Mouse (Mus musculus) hindbrain, embryonic 10.5 days (tissue): Measurements from ENCODE around the gene Tpsb2. TPM values are rescaled to one million over a fixed set of nuclear protein-coding genes. Genes with fewer than 3 reads are reported as not detected.

Experiments used
- DNase-seq: peaks from one replicate; pipeline ENCODE4 v3.0.0-alpha.2; 2017; ENCODE audit warnings: low spot score
- H3K27ac ChIP-seq: fragments of 300-500 bp; sonication (generic); 2 replicates; pipeline ENCODE4 v1.5.1; 2016; ENCODE audit warnings: mild to moderate bottlenecking, moderate library complexity
- H3K27me3 ChIP-seq: fragments of 300-500 bp; sonication (generic); 2 replicates; pipeline ENCODE4 v1.6.1; 2016; ENCODE audit warnings: mild to moderate bottlenecking; ENCODE audit not compliant: poor library complexity, insufficient read depth, severe bottlenecking
- H3K36me3 ChIP-seq: fragments of 300-500 bp; sonication (generic); 2 replicates; pipeline ENCODE4 v1.6.1; 2016; ENCODE audit warnings: mild to moderate bottlenecking, moderate library complexity
- H3K4me1 ChIP-seq: fragments of 300-500 bp; sonication (generic); replicated peaks from 2 replicates; pipeline ENCODE4 v1.6.1; 2016; ENCODE audit warnings: mild to moderate bottlenecking
- H3K4me3 ChIP-seq: fragments of 300-500 bp; sonication (generic); 2 replicates; pipeline ENCODE4 v1.5.1; 2016; ENCODE audit warnings: mild to moderate bottlenecking, moderate library complexity
- H3K9me3 ChIP-seq: fragments of 300-500 bp; sonication (generic); 2 replicates; pipeline ENCODE4 v1.6.1; 2016; ENCODE audit warnings: mild to moderate bottlenecking, moderate library complexity
- WGBS: fragments of 180-500 bp; shearing (Covaris S2); methylation state at CpG from one replicate; pipeline ENCODE4 v1.1.7; 2016; 5-methylcytosine and 5-hydroxymethylcytosine counted together
- polyA plus RNA-seq: library from polyadenylated mRNA; unstranded; fragments of >200 nt; fragmentation: Nextera tagmentation; extraction: Ambion mirVana; gene quantifications from 2 replicates; pipeline ENCODE4 v1.2.1, GENCODE M21; 2016

Gene Tpsb2
- polyA plus RNA-seq = not detected in 2 replicates

DNA sequence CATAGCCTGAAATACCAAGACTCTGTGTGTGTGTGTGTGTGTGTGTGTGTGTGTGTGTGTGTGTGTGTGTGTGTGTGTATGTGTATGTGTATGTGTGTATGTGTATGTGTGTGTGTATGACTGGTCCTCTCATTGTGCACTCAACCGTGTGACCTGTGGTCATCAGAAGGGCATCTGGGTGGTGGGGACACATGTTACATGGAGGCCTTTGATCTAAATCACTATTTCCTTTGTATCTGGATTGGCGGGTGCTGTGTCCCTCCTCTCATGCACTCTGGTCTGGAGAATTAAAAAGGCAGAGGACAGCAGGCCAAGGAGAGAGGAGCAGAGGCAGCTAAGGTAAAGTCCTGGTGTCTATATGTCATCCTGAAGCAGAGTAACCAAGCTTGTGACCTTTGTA, at the start of gene Tpsb2:
TSS of gene Tpsb2 (plus strand) at position 301 of the 400 bp plus-strand sequence.
- Histone ChIP-seq H3K4me3 (no peak within 1 kb of the TSS), H3K27me3 (no peaks in the 10 kb centered on the region; the same call in 1 of the 2 replicates), H3K9me3 (no peaks in the 10 kb centered on the region), H3K36me3 (no peaks in the 10 kb centered on the region), H3K27ac (no peak within 1 kb of the TSS), H3K4me1 (no peaks in the 10 kb centered on the region)
- 65% methylated on average over 2 of the region's 2 CpGs for WGBS
- no peak for DNase-seq

DNA sequence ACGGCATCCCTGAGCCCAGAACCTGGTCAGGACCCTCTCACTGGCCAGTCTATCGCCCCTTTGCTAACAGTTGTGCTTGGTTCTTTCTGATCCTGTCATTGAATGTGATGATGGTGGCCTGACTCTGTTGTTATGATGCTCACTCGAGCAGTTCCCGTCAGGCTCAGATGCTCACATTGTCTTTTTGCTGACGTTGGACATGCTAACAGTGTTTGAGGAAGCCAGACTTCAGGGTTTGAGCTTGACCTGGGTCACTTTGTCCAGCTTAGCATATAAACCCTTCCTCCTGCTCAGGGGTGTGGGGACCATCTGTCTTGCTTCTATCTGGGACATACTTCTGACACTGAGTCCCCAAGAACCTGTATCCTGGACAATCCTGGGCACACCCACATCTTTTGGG, 47.8 kb upstream of the Tpsb2 start, which contains the start of gene Prss29:
TSS of gene Prss29 (plus strand) at position 301 of the 400 bp plus-strand sequence.
- WGBS = 77% methylated on average over 5 of the region's 5 CpGs
- peaks cover 2% of the 10 kb centered on the region; the same call in 1 of the 2 replicates for H3K27me3 ChIP-seq
- DNase-seq = no peak

DNA sequence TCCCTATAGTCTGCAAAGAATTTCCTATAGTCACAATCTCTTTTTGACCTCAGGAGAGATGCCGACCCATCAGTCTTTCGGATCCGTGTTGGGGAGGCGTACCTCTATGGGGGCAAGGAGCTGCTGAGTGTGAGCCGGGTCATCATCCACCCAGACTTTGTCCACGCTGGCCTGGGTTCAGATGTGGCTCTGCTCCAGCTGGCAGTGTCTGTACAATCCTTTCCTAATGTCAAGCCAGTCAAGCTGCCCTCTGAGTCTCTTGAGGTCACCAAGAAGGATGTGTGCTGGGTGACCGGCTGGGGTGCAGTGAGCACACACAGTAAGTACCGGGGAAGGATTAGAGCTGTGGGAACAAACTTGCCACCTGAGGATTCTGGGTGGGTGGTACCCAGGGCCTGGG, 45.3 kb upstream of the Tpsb2 start:
- 93% methylated on average over 8 of the region's 8 CpGs for WGBS
- no peak for DNase-seq

More for the DNA sequence above, 47.8 kb upstream of the Tpsb2 start, which contains the start of gene Prss29:
- H3K4me1 ChIP-seq = peaks cover 4% of the 10 kb centered on the region; the same call in 1 of the 2 replicates
- no peak within 1 kb of the TSS for H3K27ac ChIP-seq
- H3K36me3 ChIP-seq = no peaks in the 10 kb centered on the region
- H3K4me3 ChIP-seq = no peak within 1 kb of the TSS
- no peaks in the 10 kb centered on the region for H3K9me3 ChIP-seq

DNA sequence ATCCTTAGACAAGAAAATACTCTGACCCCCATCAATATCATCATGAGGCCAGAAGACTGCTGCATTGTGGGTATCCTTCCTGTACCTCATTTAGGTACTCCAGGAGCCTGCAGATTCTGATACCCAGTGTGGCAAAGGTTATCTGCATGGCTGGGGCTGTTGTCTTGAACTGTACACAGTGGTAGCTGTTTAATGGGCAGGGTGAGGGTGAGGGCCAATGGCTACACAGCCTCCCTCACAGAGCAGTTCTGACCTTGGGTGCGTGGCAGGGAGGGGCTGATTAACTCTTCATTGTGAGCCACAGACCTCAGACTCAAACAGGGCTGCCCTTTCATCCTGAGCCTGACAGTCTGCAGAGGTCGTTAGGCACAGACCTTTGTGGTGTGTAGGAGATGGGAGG, 43.2 kb upstream of the Tpsb2 start:
- H3K27me3 ChIP-seq = peaks cover 2% of the 10 kb centered on the region; the same call in 1 of the 2 replicates

More for the DNA sequence above, 45.3 kb upstream of the Tpsb2 start:
- Histone ChIP-seq H3K4me3 (no peak overlapping the region), H3K4me1 (peaks cover 4% of the 10 kb centered on the region; the same call in 1 of the 2 replicates), H3K27ac (no peak overlapping the region), H3K9me3 (no peaks in the 10 kb centered on the region), H3K27me3 (peaks cover 2% of the 10 kb centered on the region; the same call in 1 of the 2 replicates), H3K36me3 (no peaks in the 10 kb centered on the region)

DNA sequence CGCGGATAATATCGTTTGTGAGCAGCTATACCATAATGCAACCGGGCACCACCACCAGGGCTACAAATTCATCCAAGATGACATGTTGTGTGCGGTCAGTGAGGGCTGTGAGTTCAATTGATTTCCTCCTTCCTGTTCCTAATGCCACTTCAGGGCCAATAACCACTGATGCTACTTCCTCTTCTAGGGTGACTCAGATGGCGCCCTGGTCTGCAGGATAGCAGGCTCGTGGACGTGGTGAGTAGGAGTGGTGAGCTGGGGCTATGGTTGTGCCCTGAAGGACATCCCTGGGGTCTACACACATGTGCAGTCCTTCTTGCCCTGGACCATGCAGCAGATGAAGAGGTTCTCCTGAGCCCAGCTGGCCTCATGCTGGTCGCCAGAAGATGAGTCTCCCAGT, 33.8 kb upstream of the Tpsb2 start:
- 81% methylated on average over 9 of the region's 9 CpGs for WGBS
- Histone ChIP-seq H3K4me1 (no peaks in the 10 kb centered on the region), H3K27me3 (0 out of 2 replicates have a peak, but pooled peaks cover 14% of the 10 kb centered on the region), H3K4me3 (no peak overlapping the region), H3K27ac (no peak overlapping the region), H3K9me3 (no peaks in the 10 kb centered on the region), H3K36me3 (no peaks in the 10 kb centered on the region)
- no peak for DNase-seq

More for the DNA sequence above, 43.2 kb upstream of the Tpsb2 start:
- H3K27ac ChIP-seq = no peak overlapping the region
- H3K4me1 ChIP-seq = peaks cover 4% of the 10 kb centered on the region; the same call in 1 of the 2 replicates
- H3K9me3 ChIP-seq = no peaks in the 10 kb centered on the region
- H3K36me3 ChIP-seq = no peaks in the 10 kb centered on the region
- DNase-seq = no peak
- 40% methylated on average over 2 of the region's 2 CpGs for WGBS
- H3K4me3 ChIP-seq = no peak overlapping the region

DNA sequence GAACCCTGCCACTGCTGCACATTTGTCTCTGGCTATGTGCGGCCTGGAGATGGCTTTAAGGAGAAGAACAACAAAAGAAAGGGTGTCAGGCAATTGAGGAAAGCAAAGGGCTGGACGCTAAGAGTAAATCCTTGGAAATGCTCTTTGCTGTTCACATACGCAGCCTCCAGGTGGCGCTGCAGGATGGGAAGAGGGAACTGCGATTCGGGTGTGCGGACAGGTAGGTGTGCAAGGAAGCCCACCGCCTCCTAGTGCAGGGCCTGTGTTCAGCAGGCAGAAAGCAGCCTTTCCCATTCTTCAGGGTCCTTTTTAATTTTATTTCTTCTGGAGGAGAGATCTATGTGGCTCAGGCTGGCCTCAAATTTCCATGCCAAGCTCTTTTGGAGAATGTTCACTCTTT, 32.2 kb upstream of the Tpsb2 start:
- H3K27ac ChIP-seq = no peak overlapping the region
- 2% methylated on average over 8 of the region's 8 CpGs for WGBS
- peak; percentile 76 for DNase-seq

DNA sequence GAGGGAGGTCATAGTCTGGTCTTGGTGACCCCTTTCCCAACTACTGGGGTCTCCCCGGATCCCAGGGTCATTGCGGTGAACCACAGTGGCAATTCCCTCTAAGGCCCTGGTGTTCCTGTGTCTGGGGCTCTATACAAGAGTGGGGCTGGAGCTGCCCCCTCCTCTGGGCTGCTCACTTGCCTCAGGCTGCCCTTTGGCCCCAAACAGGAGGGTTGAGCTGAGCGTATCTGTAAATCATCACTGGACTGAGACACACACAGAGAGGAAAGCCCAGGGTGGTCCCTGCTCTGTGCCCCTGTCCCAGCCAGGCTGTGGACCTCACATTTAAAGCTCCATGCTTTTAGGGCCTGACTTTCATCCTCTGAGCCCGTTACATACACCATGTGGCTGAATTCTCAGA, 27.9 kb upstream of the Tpsb2 start:
- Histone ChIP-seq H3K9me3 (no peaks in the 10 kb centered on the region), H3K27ac (no peak overlapping the region), H3K4me3 (no peak overlapping the region), H3K36me3 (no peaks in the 10 kb centered on the region), H3K27me3 (0 out of 2 replicates have a peak, but pooled peaks cover 10% of the 10 kb centered on the region), H3K4me1 (no peaks in the 10 kb centered on the region)
- WGBS = 80% methylated on average over 4 of the region's 4 CpGs
- DNase-seq = no peak

More for the DNA sequence above, 32.2 kb upstream of the Tpsb2 start:
- no peaks in the 10 kb centered on the region for H3K9me3 ChIP-seq
- H3K36me3 ChIP-seq = no peaks in the 10 kb centered on the region
- H3K4me1 ChIP-seq = no peaks in the 10 kb centered on the region
- H3K27me3 ChIP-seq = 0 out of 2 replicates have a peak, but pooled peaks cover 14% of the 10 kb centered on the region
- H3K4me3 ChIP-seq = no peak overlapping the region

DNA sequence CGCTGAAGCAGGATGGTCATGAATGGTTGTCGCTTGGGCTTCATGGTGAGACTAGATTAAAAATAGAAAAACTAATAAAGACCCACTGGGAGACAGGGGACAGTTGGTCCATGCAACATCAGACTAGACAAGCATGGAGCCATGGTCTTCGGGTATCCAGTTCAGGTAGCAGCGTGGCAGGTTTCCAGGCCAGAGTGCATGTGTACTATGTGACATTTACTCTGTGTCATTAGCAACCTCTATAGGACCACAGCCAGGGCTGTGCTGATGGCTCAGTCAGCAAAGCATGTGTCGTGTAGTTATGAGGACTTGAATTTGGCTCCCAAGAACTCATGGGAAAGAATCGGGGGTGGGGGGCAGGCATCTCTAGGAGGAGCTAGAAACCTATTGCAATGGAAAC, 26.1 kb upstream of the Tpsb2 start:
- 0 out of 2 replicates have a peak, but pooled peaks cover 9% of the 10 kb centered on the region for H3K27me3 ChIP-seq
- DNase-seq = no peak
- no peaks in the 10 kb centered on the region for H3K36me3 ChIP-seq
- no peaks in the 10 kb centered on the region for H3K4me1 ChIP-seq
- 90% methylated on average over 6 of the region's 6 CpGs for WGBS
- H3K4me3 ChIP-seq = no peak overlapping the region
- H3K9me3 ChIP-seq = no peaks in the 10 kb centered on the region
- no peak overlapping the region for H3K27ac ChIP-seq

DNA sequence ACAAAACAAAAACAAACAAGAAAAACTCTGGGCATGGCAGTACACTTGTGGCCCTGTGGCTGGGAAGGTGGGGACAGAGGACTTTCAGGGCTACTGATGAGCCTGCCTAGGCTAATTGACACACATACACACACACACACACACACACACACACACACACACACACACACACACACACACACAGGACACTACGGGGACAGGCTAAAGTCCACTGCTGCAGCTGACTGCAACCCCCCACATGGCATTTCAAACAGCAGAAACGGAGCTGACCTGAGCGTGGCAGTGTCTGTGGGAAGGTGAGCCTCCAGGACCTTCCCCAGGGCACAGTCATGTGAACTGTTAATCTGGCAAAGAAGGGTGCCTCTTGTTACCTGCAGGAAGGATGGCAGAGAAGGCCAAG, 24.6 kb upstream of the Tpsb2 start:
- WGBS = 63% methylated on average over 3 of the region's 3 CpGs
- Histone ChIP-seq H3K4me3 (no peak overlapping the region), H3K27me3 (no peaks in the 10 kb centered on the region), H3K36me3 (no peaks in the 10 kb centered on the region), H3K9me3 (no peaks in the 10 kb centered on the region), H3K4me1 (no peaks in the 10 kb centered on the region), H3K27ac (no peak overlapping the region)
- no peak for DNase-seq

DNA sequence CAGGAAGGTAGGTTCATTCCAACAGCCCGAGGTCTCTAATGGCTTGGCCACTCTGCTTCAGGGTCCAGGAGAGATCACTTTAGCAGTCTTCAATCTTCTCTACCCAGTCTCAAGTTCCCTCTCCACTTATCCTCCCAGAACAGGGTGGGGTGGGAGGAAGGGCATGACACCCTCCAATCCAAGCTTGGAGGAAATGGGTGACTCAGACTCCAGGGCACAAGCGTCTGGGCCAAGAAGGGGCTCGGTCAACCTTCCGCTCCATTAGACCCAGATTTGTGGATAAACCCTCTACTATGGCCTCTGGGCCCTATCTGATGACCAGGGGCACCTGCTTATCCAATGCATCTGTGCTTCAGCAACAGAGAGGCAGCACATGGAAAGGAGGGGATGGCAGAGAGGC, 20.6 kb upstream of the Tpsb2 start, which contains the start of gene Tpsab1:
TSS of gene Tpsab1 (minus strand) at position 101 of the 400 bp plus-strand sequence.
- Histone ChIP-seq H3K4me1 (no peaks in the 10 kb centered on the region), H3K9me3 (no peaks in the 10 kb centered on the region), H3K27ac (no peak within 1 kb of the TSS), H3K36me3 (no peaks in the 10 kb centered on the region), H3K27me3 (no peaks in the 10 kb centered on the region), H3K4me3 (no peak within 1 kb of the TSS)
- no peak for DNase-seq
- WGBS = 89% methylated on average over 4 of the region's 4 CpGs

DNA sequence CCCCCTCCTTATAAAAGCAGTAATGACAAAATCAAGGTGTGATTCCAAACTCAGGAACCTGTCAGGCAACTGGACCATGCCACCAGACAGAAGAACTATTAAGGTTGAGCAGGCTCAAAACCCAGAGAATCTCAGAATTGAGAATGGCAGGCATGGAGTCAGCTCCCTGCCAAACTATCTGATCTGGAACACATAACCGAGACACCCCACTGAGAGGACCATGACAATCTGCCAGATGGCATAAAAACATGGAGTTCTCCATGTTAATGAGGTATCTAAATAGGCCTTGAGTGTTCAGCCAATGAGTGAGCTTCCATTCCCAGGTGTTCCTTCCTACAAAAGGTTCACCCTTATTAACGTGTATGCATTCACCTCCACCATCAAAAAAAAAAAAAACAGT, 4.8 kb upstream of the Tpsb2 start:
- no peaks in the 10 kb centered on the region for H3K4me1 ChIP-seq
- no peaks in the 10 kb centered on the region for H3K9me3 ChIP-seq
- no peaks in the 10 kb centered on the region for H3K27me3 ChIP-seq
- no peak overlapping the region for H3K27ac ChIP-seq
- WGBS = 74% methylated on average over 2 of the region's 2 CpGs
- H3K36me3 ChIP-seq = no peaks in the 10 kb centered on the region
- no peak overlapping the region for H3K4me3 ChIP-seq
- DNase-seq = no peak

DNA sequence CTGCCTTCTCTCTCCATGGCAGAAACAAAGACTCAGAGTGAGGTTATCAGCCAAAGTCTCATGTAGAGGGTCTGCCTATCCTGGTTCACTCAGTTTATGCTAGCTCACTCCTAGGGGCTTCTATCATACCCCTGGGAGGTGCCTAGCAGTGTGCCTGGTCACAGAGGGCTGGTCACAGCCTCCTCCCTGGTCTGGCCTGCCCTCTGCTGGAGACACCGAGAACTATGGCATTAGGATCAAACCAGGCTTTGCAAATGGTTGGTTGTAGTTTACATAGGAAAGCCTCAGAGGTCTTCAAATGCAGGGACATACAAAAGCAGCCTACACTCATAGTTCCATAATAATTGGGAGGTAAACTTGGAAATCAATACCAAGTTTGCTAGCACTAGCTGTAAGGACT, 2.4 kb upstream of the Tpsb2 start:
- H3K27me3 ChIP-seq = no peaks in the 10 kb centered on the region; the same call in 1 of the 2 replicates
- WGBS = 11% methylated on average over 1 of the region's 1 CpGs
- no peak overlapping the region for H3K4me3 ChIP-seq
- no peaks in the 10 kb centered on the region for H3K9me3 ChIP-seq
- H3K4me1 ChIP-seq = no peaks in the 10 kb centered on the region
- peak; percentile 46 for DNase-seq
- H3K36me3 ChIP-seq = no peaks in the 10 kb centered on the region
- H3K27ac ChIP-seq = no peak overlapping the region

DNA sequence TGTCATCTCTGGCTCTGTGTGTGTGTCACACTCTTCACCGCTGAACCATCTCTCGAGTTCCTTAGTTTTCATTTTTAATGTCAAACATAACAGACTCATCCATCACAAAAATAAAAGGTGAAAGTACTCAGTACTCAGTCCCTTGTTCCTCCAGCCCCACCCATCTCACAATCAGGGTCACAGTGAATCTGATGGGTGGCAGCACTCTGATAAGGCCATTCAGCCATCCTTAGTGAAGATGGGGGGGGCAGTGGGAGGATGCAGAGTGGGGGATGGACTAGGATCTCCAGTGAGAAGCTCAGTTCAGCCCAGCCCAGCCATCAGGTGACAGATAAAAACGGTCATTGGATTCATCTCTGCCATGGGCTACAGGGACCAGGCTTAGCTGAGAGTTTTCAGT, 2.9 kb downstream of the Tpsb2 start, which contains the start of gene Tpsg1:
TSS of gene Tpsg1 (plus strand) at position 301 of the 400 bp plus-strand sequence.
- Histone ChIP-seq H3K27me3 (no peaks in the 10 kb centered on the region; the same call in 1 of the 2 replicates), H3K4me1 (peaks cover 6% of the 10 kb centered on the region; the same call in 1 of the 2 replicates), H3K36me3 (no peaks in the 10 kb centered on the region), H3K9me3 (no peaks in the 10 kb centered on the region), H3K4me3 (no peak within 1 kb of the TSS), H3K27ac (no peak within 1 kb of the TSS)
- 87% methylated on average over 3 of the region's 3 CpGs for WGBS
- DNase-seq = no peak
